Mouse (Mus musculus): ENCODE results near the gene Best3.
"Not testable (repeated sequence)": the region's sequence is repeated elsewhere in the genome, so short reads cannot be mapped to it uniquely, and the experiment has no call there.

Gene Best3

GRCm38 (mm10) chr10:117033785-117034184, 47.7 kb downstream of the Best3 start:
- DNase-seq, result peak; percentile 93 to 95

- DNase-seq, result peak; percentile 36 to 50
Observed at GRCm38 (mm10) chr10:117040355-117040754, 54.2 kb downstream of the Best3 start.

- DNase-seq, result no peak
Observed at GRCm38 (mm10) chr10:117042295-117042694, 56.2 kb downstream of the Best3 start.

- not testable (repeated sequence) for DNase-seq
Observed at GRCm38 (mm10) chr10:117043497-117044166, 57.5 kb downstream of the Best3 start.

GRCm38 (mm10) chr10:117045175-117046056, 59.3 kb downstream of the Best3 start, which contains the start of gene Lrrc10:
Gene Lrrc10, plus strand, starts transcription at chr10:117045341.
- DNase-seq, result peak; percentile 71 to 74

GRCm38 (mm10) chr10:117049253-117049652, 63.1 kb downstream of the Best3 start:
- no peak for DNase-seq

GRCm38 (mm10) chr10:117049961-117050597, 64.0 kb downstream of the Best3 start:
- DNase-seq, result no peak

- DNase-seq, result no peak
Observed at GRCm38 (mm10) chr10:117055668-117056067, 69.6 kb downstream of the Best3 start.

- DNase-seq, result no peak
Observed at GRCm38 (mm10) chr10:117062894-117063253, 76.8 kb downstream of the Best3 start.

- peak; percentile 98 for DNase-seq
Observed at GRCm38 (mm10) chr10:117063254-117064021, 77.3 kb downstream of the Best3 start, which contains the start of gene Cct2. Gene Cct2, minus strand, starts transcription at chr10:117063814.

GRCm38 (mm10) chr10:117064076-117064475, 78.0 kb downstream of the Best3 start:
- DNase-seq, result peak in 1 of 2 experiments; percentile 26

- DNase-seq, result peak in 1 of 2 experiments; percentile 30
Observed at GRCm38 (mm10) chr10:117069109-117069508, 83.0 kb downstream of the Best3 start.

- DNase-seq, result no peak
Observed at GRCm38 (mm10) chr10:117072191-117072888, 86.2 kb downstream of the Best3 start.

GRCm38 (mm10) chr10:117073176-117073575, 87.1 kb downstream of the Best3 start:
- no peak for DNase-seq
